Mouse (Mus musculus): ENCODE measurements at regions not wholly inside any gene's neighbourhood (a gene's known extent, or its start where the extent isn't known, plus 50 kb on each side); places are given as distances from the start of the nearest gene placed in this dataset.

- no peak for DNase-seq
- intact Hi-C loops (cut with DNase I), result no loop called here
Measured at GRCm38 (mm10) chr2:79544793-79545260, 88.2 kb upstream of the Cerkl start.

DNA sequence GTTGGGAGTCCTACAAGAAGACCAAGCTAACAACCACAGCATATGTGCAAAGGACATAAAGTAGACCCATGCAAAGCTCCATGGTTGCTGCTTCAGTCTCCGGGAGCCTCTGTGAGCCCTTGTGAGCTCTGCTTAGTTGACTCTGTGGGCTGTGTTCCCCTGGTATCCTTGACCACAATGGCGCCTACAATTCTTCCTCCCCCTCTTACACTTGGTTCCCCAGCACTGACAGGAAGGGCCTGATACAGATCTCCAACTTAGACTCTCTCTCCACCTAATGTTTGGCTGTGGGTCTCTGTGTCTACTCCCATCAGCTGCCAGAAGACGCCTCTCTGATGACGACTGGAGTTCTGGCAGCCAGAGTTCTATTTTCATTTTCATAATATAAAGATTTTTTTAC is 88.9 kb upstream of the Itprid2 start:
- DNase-seq, result no peak
- intact Hi-C loops (cut with DNase I), result no loop called here

- intact Hi-C loops (cut with DNase I), result no loop called here
- no peak for DNase-seq
Measured at GRCm38 (mm10) chr2:79547284-79547683, 87.9 kb upstream of the Itprid2 start.

- DNase-seq, result no peak
- intact Hi-C loops (cut with DNase I), result no loop called here
Measured at GRCm38 (mm10) chr2:79548039-79548600, 87.0 kb upstream of the Itprid2 start.

DNA sequence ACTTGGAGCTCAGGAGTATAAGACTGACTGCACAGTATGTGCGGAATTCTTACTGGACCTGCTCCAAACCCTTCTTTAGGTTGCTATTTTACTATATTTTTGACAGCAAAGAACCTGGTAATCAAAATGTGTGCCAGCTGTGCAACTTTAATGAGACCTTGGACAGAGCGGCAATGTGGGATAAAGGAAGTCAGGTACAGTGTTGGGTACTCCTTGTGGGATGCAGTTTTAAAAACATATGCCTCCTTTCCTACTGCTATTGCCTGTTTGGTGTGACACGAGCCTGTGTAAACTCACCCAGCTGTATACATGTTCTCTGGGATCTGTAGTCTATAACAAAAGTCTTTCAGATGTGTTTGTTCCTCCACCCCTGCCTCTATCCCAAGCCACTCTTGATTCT is 85.4 kb upstream of the Itprid2 start:
- intact Hi-C loops (cut with DNase I), result no loop called here
- DNase-seq, result no peak

DNA sequence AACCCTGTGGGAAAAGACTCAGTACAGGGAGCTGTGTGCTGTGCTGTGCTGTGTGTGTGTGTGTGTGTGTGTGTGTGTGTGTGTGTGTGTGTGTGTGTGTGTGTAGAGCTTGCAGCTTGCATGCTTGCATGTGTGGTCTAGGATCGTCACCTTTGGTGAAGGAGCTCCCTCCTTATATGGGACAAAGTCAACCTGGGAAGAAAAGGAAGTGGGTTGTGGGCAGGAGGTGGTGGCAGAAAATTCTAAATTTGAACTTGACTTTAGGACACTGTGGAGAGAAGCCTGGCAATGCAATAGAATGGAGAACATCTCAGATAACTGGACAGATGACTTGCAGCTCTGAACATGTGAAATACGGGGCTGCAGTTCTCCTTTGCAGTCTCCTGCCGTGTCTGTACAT is 84.7 kb upstream of the Itprid2 start:
- intact Hi-C loops (cut with DNase I), result no loop called here
- DNase-seq, result no peak

- no peak for DNase-seq
- intact Hi-C loops (cut with DNase I), result no loop called here
Measured at GRCm38 (mm10) chr2:79552481-79552880, 82.7 kb upstream of the Itprid2 start.

- intact Hi-C loops (cut with DNase I), result no loop called here
- no peak for DNase-seq
Measured at GRCm38 (mm10) chr2:79555395-79555794, 79.8 kb upstream of the Itprid2 start.

DNA sequence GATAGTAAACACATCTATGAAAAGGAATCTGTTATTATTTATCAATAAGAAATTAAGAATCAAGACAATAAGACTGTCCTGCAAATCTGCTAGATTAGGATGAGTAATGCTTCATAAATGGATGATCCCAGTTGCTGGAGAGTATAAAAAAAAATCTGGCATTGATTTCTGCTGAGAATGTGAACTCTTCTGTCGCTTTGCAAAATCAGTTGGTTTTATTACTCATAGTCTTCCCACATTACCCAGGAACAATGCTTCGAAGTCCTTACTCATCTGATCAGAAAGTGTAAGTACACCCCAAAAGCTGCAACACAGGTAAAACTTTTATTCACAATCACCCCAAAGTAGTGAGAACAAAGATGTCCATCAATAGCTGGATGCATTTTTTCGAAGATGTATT is 77.8 kb upstream of the Itprid2 start:
- DNase-seq, result no peak
- intact Hi-C loops (cut with DNase I), result no loop called here

- intact Hi-C loops (cut with DNase I), result no loop called here
Measured at GRCm38 (mm10) chr2:79566280-79566933, 68.7 kb upstream of the Itprid2 start.

GRCm38 (mm10) chr2:79567413-79567934 is 67.7 kb upstream of the Itprid2 start:
- intact Hi-C loops (cut with DNase I), result no loop called here
- DNase-seq, result no peak

More at GRCm38 (mm10) chr2:79566280-79566933, 68.7 kb upstream of the Itprid2 start:
- DNase-seq, result no peak

DNA sequence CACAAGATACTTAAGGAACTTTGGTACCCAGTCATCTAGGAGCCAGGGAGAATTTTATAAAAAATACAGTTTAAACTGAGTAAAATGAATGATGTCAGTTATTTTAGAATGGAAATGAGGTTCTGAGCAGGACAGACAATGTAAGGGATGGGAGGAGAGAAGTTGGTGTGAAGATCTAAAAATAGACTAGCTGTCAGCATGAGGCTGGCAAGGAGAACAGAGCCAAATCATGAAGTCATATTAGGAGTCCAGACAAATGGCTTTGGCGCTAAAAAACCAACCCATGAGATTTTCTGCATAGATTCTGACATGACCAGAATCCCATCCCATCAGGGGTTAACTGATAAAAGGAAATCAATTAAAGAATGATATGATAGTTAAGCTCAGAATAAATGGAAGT is 65.5 kb upstream of the Itprid2 start:
- no peak for DNase-seq
- intact Hi-C loops (cut with DNase I), result no loop called here

GRCm38 (mm10) chr2:79571910-79572309 is 63.2 kb upstream of the Itprid2 start:
- intact Hi-C loops (cut with DNase I), result no loop called here
- DNase-seq, result no peak

GRCm38 (mm10) chr2:79575074-79575473 is 60.1 kb upstream of the Itprid2 start:
- intact Hi-C loops (cut with DNase I), result no loop called here
- DNase-seq, result no peak

DNA sequence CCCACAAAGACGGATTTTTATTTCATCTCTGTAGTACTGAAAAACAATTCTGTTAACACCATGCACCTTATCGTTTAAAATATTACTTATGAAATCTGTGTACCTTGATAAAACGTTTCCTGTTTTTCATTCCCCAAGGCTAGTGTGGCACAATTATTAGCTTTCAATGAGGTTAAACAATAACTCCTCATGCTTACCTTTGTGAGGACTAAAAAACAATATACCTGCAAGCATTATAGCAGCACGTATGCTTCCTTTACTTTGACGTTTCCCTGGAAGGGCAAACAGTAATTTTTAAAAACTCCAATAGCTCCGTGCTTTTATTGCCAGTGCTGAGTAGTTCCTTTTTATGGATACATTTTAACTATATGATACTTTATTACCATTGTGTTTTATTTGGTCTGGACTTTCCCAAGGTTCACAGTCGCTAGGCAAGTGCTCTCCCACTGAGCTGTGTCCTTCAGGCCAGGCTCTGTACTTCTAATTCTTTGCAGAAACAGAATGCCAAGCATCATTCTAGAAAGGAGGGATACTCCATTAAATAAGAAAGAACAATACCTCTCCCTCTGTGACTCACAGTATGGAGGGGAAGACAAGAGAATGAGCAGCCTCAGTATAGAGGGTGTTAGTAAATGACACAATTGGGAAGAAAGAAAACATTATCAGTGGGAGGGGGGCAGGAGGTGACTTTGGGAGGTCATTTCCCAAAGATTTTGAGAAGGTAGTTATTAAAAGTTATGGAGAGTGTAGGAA is 50.0 kb upstream of the Itprid2 start:
- intact Hi-C loops (cut with DNase I), result no loop called here
- no peak for DNase-seq
